Mouse (Mus musculus): ENCODE data around the gene U2surp.

U2surp gene

GRCm38 (mm10) chr9:95511472-95512330 is at the start of gene U2surp:
U2surp (minus strand) TSS chr9:95511996.
- peak; percentile 95 for DNase-seq (ENCODE audit: low spot score in 2 of 2)

- peak in 1 of 2 experiments; percentile 18 for DNase-seq (ENCODE audit: low spot score in 2 of 2)
Observed at GRCm38 (mm10) chr9:95559936-95560735, 48.3 kb upstream of the U2surp start.

- DNase-seq (ENCODE audit: low spot score in 2 of 2): peak; percentile 40 to 45
Observed at GRCm38 (mm10) chr9:95559059-95559935, 47.5 kb upstream of the U2surp start, which contains the start of gene Paqr9. Paqr9 (plus strand) TSS chr9:95559657.

GRCm38 (mm10) chr9:95558726-95559058 is 46.9 kb upstream of the U2surp start:
- DNase-seq (ENCODE audit: low spot score in 2 of 2): no peak

- no peak for DNase-seq (ENCODE audit: low spot score in 2 of 2)
Observed at GRCm38 (mm10) chr9:95557722-95558121, 45.9 kb upstream of the U2surp start.

DNA sequence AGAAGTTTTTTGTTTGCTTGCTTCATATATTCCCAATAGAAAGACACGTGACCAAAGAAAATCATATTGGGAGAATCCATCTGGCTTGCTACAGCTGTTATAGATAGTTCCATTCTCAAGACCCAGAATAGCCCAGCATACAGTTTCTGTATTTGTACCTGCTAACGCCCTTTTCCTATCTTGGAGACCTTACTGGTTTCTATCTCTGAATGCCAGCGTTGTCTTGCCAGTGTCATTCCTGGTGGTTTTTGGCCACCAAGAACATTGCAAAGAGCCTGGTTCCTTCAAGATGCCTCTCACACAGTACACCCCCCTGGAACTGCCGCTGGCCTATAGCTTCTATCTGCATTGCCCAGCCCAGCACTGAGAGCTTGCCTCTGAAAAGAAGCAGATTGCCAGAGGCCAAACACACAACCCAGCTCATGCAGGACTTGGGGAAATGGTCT is 44.3 kb upstream of the U2surp start:
- peak; percentile 26 to 60 for DNase-seq (ENCODE audit: low spot score in 2 of 2)

DNA sequence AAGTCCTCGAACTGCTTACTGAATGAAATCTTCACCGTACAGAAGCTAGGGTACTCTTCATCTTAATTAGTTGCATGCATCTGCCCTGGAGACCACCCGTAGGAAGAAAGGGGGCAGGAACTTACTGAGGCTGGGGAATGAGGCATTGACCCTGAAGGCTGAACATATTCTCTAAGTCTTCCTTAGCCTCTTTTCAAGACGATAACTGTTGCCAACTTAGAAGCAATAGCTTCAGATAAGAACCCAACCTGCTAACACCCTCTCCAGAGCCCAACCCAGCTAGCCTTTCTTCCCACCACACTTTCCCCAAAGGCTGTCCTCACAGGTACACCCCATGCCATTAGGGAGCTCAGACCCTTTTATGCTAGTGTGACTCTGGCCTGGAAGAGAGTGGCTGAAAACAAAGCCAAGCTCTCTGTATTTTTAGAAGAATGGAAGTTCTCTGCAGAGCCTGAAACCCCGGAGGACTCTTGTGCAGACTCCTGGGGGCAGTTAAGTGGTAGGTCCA is 43.5 kb upstream of the U2surp start:
- DNase-seq (ENCODE audit: low spot score in 2 of 2): peak in 1 of 2 experiments; percentile 21

DNA sequence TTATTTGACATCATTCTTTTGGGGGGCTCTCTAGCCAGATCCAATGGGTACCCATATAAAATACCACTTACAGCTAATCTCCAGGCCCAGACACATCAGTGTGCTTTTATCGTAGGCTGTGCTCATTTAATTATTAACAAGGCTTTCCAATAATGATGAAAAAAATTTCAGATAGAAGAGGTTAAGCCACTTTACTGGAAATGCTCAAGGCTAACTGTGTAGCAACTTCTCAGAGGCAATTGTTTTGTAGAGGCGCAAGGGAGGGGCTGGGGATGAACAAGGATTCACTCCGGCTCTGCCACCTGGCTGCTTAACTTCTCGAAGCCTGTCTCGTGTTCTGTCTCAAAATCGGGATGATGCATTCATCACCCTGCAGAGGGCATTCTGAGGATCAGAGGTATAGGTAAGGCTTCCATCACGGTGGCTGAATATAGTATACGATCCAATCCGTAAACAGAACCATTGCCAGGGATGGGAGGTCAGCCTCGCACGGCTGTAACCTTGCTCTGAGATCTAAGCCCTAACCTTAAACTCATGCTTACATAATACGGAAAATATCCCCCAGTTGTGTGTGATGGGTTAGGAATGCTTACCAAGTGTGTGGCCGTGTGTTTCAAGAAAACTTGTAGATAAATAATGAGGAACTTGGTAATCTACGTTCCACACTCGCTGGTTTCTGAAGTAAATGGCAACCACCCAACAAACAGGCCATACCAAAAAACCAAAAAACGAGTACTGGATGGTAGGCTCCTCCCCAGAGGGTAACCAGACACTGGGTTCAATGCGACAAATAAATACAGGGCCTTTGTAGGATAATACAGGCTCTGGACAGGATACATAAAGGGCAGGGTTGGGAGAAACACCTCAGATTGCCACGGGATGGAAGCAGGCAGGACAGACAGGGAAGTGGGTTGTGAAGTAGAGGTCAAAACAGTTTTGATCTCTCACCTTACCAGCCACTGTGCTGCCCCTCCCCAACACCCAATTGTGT is 42.7 kb upstream of the U2surp start:
- DNase-seq (ENCODE audit: low spot score in 2 of 2): peak; percentile 47 to 78

GRCm38 (mm10) chr9:95552175-95552705 is 40.4 kb upstream of the U2surp start:
- DNase-seq (ENCODE audit: low spot score in 2 of 2): no peak

DNA sequence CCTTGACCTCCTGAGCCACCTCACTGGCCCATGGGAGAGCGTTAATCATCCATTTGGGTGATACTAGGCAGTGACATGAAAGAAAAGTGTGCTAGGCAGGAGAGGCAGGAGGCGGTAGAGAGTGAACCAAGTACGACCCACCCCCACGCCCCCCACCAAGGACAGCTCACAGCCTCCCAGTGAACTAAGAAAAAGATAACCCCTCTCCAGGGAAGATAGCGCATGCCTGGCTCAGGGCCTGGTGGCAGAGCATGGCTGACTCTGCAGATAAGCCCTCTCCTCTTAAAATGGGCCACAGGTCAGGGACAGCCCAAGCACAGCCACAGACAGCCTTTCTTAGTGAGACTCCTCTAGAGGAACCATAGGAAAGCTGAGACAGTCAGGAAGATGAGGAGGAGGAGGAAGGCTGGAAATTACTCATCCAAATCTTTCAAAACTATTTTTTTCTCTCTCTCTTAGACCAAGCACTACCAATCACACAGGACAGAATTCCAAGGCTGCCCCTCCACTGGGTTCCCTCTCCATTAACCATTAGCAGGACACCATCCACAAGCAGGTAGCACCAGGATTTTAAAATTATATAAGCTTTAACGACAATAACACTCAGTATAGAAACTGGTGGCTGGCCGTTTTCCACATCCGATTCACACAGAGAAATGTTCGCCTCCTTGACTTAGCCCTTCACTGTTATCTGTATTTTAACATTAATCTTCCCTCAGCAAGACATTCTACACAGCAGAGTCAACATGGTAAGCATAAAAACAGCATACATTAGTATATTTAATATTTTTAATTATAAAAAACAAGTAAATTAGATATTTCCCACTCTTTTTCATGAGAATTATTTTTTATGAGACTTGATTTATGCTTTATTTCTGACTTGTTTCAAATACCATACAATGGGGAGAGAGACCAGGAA is 39.3 kb upstream of the U2surp start:
- DNase-seq (ENCODE audit: low spot score in 2 of 2): peak; percentile 57 to 68

DNA sequence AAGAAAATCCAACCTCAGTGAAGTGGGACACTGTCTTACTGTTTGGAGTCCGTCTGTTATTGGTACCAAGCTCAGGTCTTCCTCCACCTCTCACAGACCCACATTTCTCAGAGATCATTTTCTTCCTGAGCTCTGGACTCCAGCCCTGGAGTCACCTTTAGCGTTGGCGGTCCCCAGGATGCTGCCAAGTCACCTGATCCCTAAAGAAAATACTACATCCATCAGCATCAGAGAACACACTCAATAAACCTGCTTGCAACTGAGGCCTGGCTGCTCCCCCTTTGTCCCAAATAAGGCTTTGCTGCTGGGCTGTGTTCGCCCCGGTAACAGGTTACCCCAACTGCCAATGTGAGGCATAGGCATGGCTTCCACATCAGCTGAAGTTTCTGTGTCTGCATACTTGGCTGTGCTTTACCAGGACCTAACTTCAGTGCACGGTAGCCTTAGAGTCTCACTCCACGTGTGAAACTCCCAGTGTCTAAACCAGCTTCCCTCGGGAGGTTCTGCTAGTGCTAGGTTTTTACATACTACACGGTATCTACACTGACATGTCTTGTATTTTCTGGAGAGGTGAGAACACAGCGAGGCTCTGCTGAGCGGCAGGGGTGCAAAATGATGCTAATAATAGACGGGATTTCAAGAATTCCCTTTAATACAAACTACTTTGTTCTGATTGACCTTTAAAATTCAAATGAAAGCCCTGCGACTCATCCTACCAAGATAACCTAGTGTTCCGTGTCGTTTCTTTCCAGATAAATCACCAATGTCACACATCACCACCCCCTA is 38.0 kb upstream of the U2surp start:
- no peak for DNase-seq (ENCODE audit: low spot score in 2 of 2)

GRCm38 (mm10) chr9:95546679-95547078 is 34.9 kb upstream of the U2surp start:
- peak; percentile 40 to 64 for DNase-seq (ENCODE audit: low spot score in 2 of 2)

- no peak for DNase-seq (ENCODE audit: low spot score in 2 of 2)
Observed at GRCm38 (mm10) chr9:95544598-95544997, 32.8 kb upstream of the U2surp start.

- no peak for DNase-seq (ENCODE audit: low spot score in 2 of 2)
Observed at GRCm38 (mm10) chr9:95542475-95542874, 30.7 kb upstream of the U2surp start.

DNA sequence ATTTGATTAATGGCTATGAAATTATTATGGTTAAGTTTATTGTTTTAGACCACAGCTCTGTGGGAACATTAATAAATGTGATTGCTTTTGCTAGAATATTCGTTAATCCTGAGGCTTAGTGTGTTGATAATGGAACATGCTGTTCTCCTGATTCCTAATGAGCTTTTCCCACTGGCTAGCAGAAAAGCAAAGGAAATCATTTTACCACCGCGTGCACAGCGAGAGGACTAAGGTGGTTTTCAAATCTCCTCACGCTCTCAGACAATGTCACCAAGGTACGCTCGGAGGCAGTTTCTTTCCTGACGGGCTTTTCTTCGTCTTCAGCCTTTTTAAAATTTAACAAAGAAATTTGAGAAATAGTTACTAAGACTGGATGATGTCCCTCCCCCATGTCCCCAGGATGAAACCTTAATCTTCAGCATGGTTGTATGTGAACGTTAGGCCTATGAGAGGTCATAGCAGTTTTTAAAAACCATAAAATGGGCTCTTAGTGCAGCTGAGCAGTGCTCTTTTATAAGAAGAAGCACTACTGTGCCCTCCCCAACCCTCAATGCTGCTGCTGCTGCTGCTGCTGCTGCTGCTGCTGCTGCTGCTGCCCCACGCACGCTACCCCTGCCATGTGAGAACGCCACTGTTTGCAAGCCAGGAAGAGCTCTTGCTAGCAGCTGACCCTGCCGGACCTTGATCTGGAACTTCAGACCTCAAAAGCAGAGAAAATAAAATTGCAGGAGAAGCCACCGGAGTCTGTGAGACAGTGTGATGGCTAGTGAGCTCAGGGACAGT is 30.0 kb upstream of the U2surp start:
- DNase-seq (ENCODE audit: low spot score in 2 of 2): no peak

GRCm38 (mm10) chr9:95541208-95541607 is 29.4 kb upstream of the U2surp start:
- DNase-seq (ENCODE audit: low spot score in 2 of 2): no peak

DNA sequence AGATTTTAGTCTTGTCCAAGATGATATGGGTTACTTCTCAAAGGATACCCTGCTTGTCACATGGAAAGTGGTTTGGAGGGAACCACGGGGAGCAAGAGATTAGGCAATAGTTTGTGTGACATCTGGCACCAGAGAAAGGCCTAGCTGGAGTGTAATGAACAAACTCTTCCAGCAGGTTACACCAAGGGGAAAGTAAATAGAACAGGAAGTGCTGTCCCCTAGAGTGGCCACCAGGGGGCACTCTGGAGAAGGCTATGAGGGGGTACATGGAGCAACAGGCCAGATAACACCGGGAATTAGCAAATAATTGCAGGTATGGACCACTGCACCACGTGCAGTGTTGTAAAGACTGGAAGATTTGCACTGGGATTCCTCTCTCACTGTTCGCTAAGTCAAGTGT is 28.7 kb upstream of the U2surp start:
- peak; percentile 51 to 74 for DNase-seq (ENCODE audit: low spot score in 2 of 2)

Data from spleen, postnatal 36 days (tissue).